Mouse (Mus musculus) lung, adult 2 months (tissue): ENCODE results near the gene Ahnak2. TPM values are rescaled to one million over a fixed set of nuclear protein-coding genes. Genes with fewer than 3 reads are reported as not detected.

ENCODE experiments used
- DNase-seq: peaks from one replicate; pipeline ENCODE4 v3.0.0; 2022
- H3K4me1 ChIP-seq: fragments of 200-500 bp; 2 replicates; pipeline ENCODE4 v1.6.1; 2011; ENCODE audit warnings: low read length; ENCODE audit not compliant: control insufficient read depth, insufficient read depth
- H3K4me3 ChIP-seq: fragments of 200-500 bp; replicated peaks from 2 replicates; pipeline ENCODE3; 2011; ENCODE audit warnings: low read depth, mild to moderate bottlenecking, control low read depth, low read length; ENCODE audit errors: extremely low read depth
- CTCF ChIP-seq: fragments of 200-500 bp; IDR thresholded peaks from 2 replicates; pipeline ENCODE4 v1.5.1; 2011; ENCODE audit warnings: mild to moderate bottlenecking, low read length, control low read depth; ENCODE audit not compliant: insufficient read depth
- POLR2A ChIP-seq: fragments of 200-500 bp; IDR thresholded peaks from 2 replicates; pipeline ENCODE4 v1.6.1; 2011; ENCODE audit warnings: low read depth, mild to moderate bottlenecking, control low read depth, low read length, borderline replicate concordance; ENCODE audit errors: extremely low read depth
- WGBS: fragments of 180-500 bp; shearing (Covaris S2); methylation state at CpG from one replicate; pipeline ENCODE4 v1.1.7; 2018; 5-methylcytosine and 5-hydroxymethylcytosine counted together
- polyA plus RNA-seq: library from polyadenylated mRNA; depleted of rRNA; stranded (reverse); fragments of >200 nt; gene quantifications from 2 replicates; pipeline ENCODE4 v1.2.3, GENCODE M21; 2012

Ahnak2 gene
- polyA plus RNA-seq, 1 experiment: 13.3 TPM

DNA sequence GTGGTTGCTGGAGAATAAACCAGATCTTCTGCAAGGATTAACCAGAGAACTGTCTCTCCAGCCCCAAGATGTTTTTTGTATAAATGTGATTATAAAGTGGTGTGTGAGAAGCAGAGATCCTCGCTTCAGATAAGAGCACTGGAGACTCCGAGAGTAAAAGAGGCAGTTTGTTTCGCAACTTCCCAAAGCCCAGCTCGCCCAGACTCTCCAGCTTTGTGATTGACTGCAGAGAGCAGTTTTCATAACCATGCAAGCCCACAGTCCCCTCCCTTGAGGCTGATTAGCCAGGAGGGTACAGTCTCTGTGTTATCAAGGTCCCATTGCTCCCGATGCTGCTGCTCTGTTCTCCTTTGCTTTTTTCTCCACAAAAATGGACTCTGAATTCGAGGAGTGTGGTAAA, 31.1 kb upstream of the Ahnak2 start:
- Histone ChIP-seq H3K4me1 (0 out of 2 replicates have a peak, but pooled peaks cover 2% of the 10 kb centered on the region), H3K4me3 (no peak overlapping the region)
- DNase-seq: no peak
- TF ChIP-seq CTCF: no peak
- TF ChIP-seq POLR2A: no peak
- 48% methylated on average over 6 of the region's 6 CpGs for WGBS

DNA sequence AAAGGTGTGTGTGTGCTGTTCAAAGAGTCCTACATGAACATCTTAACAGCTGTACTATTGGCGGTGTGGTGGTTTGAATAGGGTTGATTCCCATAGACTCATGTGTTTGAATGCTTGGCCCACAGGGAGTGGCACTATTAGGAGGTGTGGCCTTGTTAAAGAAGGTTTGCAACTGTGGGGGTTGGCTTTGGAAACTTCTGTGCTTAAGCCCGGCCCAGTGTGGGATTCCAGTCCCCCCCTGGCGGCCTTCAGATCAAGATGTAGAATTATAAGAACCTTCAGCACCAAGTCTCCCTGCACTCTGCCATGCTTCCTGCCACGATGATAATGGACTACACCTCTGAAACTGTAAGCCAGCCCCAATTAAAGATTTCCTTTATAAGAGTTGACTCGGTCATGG, 30.0 kb upstream of the Ahnak2 start:
- no peak for DNase-seq
- 88% methylated on average over 5 of the region's 5 CpGs for WGBS
- TF ChIP-seq CTCF: no peak
- no peak for TF ChIP-seq POLR2A

DNA sequence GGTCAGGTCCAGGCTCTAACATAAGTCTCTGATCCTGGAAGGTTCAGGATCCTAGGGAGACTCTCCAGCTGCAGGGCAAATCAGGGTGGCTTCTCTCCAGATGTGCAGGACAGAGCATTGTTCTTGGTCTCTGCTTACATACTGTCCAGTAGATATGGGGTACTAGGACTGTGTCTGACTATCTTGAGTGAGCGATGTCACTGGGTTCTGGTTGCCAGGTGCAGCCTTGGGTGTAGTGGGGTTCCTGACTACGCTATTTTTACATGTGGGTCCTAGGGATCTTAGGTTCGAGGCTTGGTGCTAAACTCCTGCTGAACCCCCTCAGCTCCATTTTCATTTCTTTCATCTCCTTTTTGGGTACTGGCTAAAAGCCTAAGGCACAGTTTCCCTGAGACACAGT, 28.1 kb upstream of the Ahnak2 start:
- no peak for DNase-seq
- TF ChIP-seq CTCF: no peak
- no peak for TF ChIP-seq POLR2A
- WGBS: 83% methylated on average over 3 of the region's 3 CpGs
- Histone ChIP-seq H3K4me1 (peaks cover 9% of the 10 kb centered on the region), H3K4me3 (no peak overlapping the region)

More for the DNA sequence above, 30.0 kb upstream of the Ahnak2 start:
- Histone ChIP-seq H3K4me1 (peaks cover 6% of the 10 kb centered on the region), H3K4me3 (no peak overlapping the region)

DNA sequence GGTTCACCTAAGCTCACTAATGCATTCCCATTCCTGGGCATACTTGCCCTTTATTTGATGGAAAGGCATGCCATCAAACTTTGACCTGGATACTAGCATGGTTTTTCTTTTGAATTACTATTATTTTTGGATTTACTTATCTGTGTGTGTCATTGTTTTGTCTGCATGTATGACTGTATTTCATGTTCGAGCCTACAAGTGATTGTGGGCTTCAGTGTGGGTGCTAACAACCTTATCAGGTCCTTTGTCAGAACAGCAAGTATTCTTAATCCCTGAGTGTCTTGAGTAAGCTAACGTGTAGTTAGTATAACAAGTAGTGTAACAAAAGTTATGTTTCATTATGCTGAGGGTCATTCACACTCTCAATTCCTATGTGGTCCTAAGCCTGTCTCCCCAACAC, 27.7 kb upstream of the Ahnak2 start:
- TF ChIP-seq CTCF (no peak), POLR2A (no peak)
- peak overlapping the region; percentile 83 for H3K4me3 ChIP-seq
- DNase-seq: no peak
- peaks cover 9% of the 10 kb centered on the region for H3K4me1 ChIP-seq
- WGBS: 17% methylated on average over 2 of the region's 2 CpGs

DNA sequence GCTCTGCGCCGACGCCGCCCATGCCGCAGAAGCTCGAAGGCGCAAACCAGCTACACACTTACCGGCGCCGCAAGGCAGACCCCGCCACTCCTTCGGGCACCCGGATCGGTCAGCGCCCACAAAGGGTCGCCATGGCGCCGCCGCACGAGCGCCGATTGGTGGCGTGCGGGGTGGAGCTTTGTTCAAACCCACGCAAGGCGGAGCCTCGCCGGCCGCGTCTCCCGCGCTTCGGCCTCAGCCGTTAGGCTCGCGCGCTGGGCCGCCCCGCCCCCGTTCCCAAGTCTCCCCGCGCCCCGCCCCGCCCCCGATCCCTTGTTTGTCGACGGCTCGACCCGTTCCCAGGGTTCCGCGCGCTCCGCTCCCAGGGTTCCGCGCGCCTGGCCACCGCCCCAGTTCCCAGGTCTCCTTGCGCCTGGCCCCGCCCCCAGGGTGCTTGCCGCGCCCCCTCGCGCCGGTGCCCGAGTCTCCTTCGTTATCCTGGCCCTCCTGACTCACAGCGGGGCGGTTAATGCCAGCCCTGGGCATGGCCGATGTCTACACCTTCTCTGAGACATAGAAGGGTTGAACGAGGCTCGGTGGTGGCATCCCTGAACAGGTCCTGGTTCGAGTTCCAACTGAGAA, 26.9 kb upstream of the Ahnak2 start, which contains the start of gene Cdca4:
TSS of gene Cdca4 (minus strand) at position 180 of the 621 bp plus-strand sequence.
- WGBS: 1% methylated on average over 64 of the region's 72 CpGs

DNA sequence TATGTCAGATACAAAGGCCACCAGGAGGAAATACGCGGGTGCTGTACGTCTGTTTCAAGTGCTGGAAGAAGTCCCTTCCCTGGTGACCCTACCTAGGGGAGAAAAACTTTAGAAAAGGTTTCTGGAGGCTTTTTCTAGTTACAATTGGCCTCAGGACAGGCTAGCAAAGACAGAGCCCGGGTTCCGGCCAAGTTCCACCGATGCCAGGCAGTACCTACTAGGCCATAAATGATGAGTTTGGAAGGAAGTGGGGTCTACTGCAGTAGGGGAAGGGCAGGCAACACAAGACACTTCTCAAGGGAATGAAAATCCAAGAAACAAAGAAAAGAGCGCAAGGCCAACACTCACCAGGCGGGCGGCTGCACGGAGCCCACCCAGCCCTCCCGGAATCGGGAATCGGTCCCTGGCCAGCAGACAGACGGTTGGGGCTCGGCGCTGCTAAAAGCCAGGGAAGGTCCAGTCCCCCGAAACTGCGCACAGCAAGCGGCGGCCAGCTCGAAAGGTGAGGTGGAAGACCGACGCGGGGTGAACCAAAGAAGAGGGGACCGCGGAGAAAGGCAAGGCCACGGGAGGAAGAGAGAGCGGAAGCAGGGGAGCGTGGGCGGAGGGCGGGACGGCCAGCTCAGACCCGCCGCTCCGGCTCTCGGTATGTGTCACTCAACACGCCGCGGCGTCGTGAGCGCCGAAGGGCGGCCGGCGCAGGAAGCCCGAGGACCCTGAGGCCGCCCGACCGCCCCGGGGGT, 26.2 kb upstream of the Ahnak2 start:
- TF ChIP-seq POLR2A: no peak
- no peak for TF ChIP-seq CTCF
- no peak for DNase-seq
- peak overlapping the region; percentile 90 for H3K4me3 ChIP-seq
- peaks cover 12% of the 10 kb centered on the region for H3K4me1 ChIP-seq
- WGBS: under 1% methylated on average over 51 of the region's 51 CpGs

More for the DNA sequence above, 26.9 kb upstream of the Ahnak2 start, which contains the start of gene Cdca4:
- H3K4me1 ChIP-seq: peaks cover 9% of the 10 kb centered on the region
- no peak for TF ChIP-seq CTCF
- peak; percentile 74; the same call in 1 of the 2 replicates for TF ChIP-seq POLR2A
- peak; percentile 96 for DNase-seq
- peak within 1 kb of the TSS; percentile 90 for H3K4me3 ChIP-seq

DNA sequence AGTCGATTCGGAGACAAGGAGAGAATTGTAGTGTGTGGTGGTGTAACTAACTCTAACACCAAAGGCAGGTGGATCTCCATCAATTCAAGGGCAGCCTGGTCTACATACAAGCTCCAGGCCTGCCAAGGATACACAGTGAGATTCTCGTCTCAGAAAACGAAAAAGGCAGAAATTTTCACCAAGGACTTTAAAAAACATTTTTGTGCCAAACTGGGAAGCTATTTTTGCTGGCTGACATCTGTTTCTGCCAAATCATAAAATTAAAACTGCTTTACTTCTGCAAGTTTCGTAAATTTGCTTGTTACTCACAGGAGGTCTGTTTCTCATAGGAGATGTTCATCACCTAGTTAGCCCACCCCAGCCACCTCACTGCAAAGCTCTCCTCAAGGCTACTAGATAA, 23.4 kb upstream of the Ahnak2 start:
- H3K4me1 ChIP-seq: peaks cover 26% of the 10 kb centered on the region
- H3K4me3 ChIP-seq: no peak overlapping the region
- WGBS: 67% methylated on average over 5 of the region's 5 CpGs
- no peak for TF ChIP-seq CTCF
- no peak for TF ChIP-seq POLR2A
- DNase-seq: no peak

DNA sequence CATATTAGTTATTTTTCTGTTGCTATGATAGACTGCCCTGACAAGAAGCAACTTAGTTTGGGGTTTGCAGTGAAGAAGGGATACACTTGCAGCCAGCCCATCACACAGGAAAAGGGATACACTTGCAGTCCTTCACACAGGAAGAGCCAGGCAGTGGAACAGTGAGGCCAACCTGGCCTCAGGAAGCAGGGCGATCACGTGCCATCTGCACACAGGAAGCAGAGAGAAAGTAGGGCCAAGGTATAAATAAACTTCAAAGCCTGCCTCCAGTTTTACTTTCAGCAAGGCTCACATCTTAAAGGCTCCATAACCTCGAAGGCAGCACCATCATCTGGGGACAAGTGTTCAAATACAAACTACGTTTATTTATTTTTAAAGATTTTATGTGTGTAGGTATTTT, 20.8 kb upstream of the Ahnak2 start:
- 28% methylated on average over 4 of the region's 4 CpGs for WGBS
- peaks cover 26% of the 10 kb centered on the region for H3K4me1 ChIP-seq
- no peak for TF ChIP-seq CTCF
- no peak for TF ChIP-seq POLR2A
- no peak overlapping the region for H3K4me3 ChIP-seq
- DNase-seq: no peak

DNA sequence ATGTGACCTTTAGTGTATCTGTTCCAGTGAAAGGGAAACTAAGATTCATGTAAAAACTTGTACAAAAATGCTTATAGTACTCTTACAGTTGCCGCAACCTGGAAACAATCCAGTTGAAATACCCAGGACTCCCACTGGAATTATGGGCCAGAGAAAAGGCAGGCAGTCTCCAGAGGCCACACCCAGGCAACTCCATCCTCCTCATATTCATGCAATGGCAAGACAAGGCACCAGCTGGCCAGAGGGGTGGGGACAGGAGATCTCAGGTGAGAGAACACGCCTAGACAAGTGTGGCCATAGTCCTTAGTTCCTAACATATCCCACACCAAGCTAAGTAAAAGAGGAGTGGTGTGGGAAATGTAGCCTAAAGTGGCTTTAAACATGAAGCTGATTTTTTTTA, 20.2 kb upstream of the Ahnak2 start:
- TF ChIP-seq POLR2A: no peak
- Histone ChIP-seq H3K4me1 (peaks cover 25% of the 10 kb centered on the region), H3K4me3 (no peak overlapping the region)
- DNase-seq: no peak
- 53% methylated on average over 2 of the region's 2 CpGs for WGBS

DNA sequence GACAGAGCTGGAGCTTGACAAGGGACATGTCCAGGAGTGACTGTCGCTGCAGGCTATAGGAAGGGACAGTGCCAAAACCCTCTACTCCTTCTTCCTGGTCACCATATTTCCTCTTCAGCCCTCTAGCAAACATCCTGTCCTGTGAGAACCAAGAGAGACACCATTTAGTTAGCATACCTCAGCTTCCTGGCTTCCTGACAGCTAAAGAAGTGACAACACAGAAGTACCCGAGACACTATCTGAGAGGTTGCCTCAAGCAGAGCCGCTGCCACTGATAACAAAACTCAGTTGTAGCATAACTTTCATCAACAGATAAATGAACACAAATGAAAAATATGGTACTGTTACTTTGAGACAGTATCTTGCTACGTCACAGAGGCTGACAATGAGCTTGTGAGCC, 19.5 kb upstream of the Ahnak2 start:
- DNase-seq: no peak
- WGBS: 38% methylated on average over 4 of the region's 4 CpGs
- peaks cover 20% of the 10 kb centered on the region for H3K4me1 ChIP-seq
- H3K4me3 ChIP-seq: no peak overlapping the region
- no peak for TF ChIP-seq CTCF
- TF ChIP-seq POLR2A: no peak
